Mouse (Mus musculus) spleen, embryonic (tissue): ENCODE measurements around the gene Runx2.

Experiments
- CTCF ChIA-PET: fragments of 350-600 bp; sonication (Branson Sonifier 250); formaldehyde crosslinking; loops from one replicate; lab custom pipeline; 2022; lab: Charles Lee

Gene Runx2

GRCm38 (mm10) chr17:44545141-44545813 is 269.3 kb downstream of the Runx2 start:
- CTCF ChIA-PET = no interaction called here

- CTCF ChIA-PET = no interaction called here
These were observed 271.9 kb downstream of the Runx2 start for GRCm38 (mm10) chr17:44542706-44543105.

- CTCF ChIA-PET = no interaction called here
These were observed 273.9 kb downstream of the Runx2 start for GRCm38 (mm10) chr17:44540699-44541098.

- CTCF ChIA-PET = no interaction called here
These were observed 275.7 kb downstream of the Runx2 start for GRCm38 (mm10) chr17:44538921-44539320.

GRCm38 (mm10) chr17:44530000-44530399 is 284.6 kb downstream of the Runx2 start:
- CTCF ChIA-PET = no interaction called here

- CTCF ChIA-PET = no interaction called here
These were observed 286.0 kb downstream of the Runx2 start for GRCm38 (mm10) chr17:44528617-44529016.

GRCm38 (mm10) chr17:44524146-44524545 is 290.5 kb downstream of the Runx2 start:
- CTCF ChIA-PET = interaction anchor here (0.5 kb wide), 1 partner anchor 384 kb away, joined by 4 read pairs; no protein-coding TSS in a partner anchor

GRCm38 (mm10) chr17:44522906-44523305 is 291.7 kb downstream of the Runx2 start:
- CTCF ChIA-PET = no interaction called here

- CTCF ChIA-PET = no interaction called here
These were observed 294.2 kb downstream of the Runx2 start for GRCm38 (mm10) chr17:44520122-44521075.

GRCm38 (mm10) chr17:44519356-44519755 is 295.2 kb downstream of the Runx2 start:
- CTCF ChIA-PET = no interaction called here

GRCm38 (mm10) chr17:44518156-44518555 is 296.4 kb downstream of the Runx2 start:
- CTCF ChIA-PET = no interaction called here

GRCm38 (mm10) chr17:44508198-44508715 is 306.3 kb downstream of the Runx2 start:
- CTCF ChIA-PET = no interaction called here

GRCm38 (mm10) chr17:44507741-44508140 is 306.9 kb downstream of the Runx2 start:
- CTCF ChIA-PET = no interaction called here

- CTCF ChIA-PET = no interaction called here
These were observed 308.1 kb downstream of the Runx2 start for GRCm38 (mm10) chr17:44506524-44506923.

- CTCF ChIA-PET = no interaction called here
These were observed 309.7 kb downstream of the Runx2 start for GRCm38 (mm10) chr17:44504794-44505317.

GRCm38 (mm10) chr17:44502176-44502575 is 312.4 kb downstream of the Runx2 start:
- CTCF ChIA-PET = no interaction called here

GRCm38 (mm10) chr17:44500306-44500899 is 314.2 kb downstream of the Runx2 start:
- CTCF ChIA-PET = no interaction called here

- CTCF ChIA-PET = no interaction called here
These were observed 324.3 kb downstream of the Runx2 start for GRCm38 (mm10) chr17:44490164-44490794.

- CTCF ChIA-PET = interaction anchor here (0.6 kb wide), 1 partner anchor 370 kb away, joined by 5 read pairs; no protein-coding TSS in a partner anchor
These were observed 325.3 kb downstream of the Runx2 start for GRCm38 (mm10) chr17:44489346-44489745.

- CTCF ChIA-PET = interaction anchor here (1.0 kb wide), 1 partner anchor 32 kb away, joined by 8 read pairs; no protein-coding TSS in a partner anchor
These were observed 326.9 kb downstream of the Runx2 start for GRCm38 (mm10) chr17:44487514-44488244.
